Mouse (Mus musculus) cerebellum, adult (tissue): Measurements from ENCODE around the gene Srp68.
"Not testable (repeated sequence)": the region's sequence is repeated elsewhere in the genome, so short reads cannot be mapped to it uniquely, and the experiment has no call there.

ENCODE experiments used
- ATAC-seq: cut with Nextera tagmentation; 2 replicates; pipeline ENCODE4 v1.9.2; 2017; ENCODE audit warnings: mild to moderate bottlenecking, moderate library complexity, mixed read lengths; ENCODE audit not compliant: insufficient number of reproducible peaks, low FRiP score, low TSS enrichment

Srp68 gene

GRCm38 (mm10) chr11:116285770-116286191 lies 11.8 kb upstream of the Srp68 start:
- no peak for ATAC-seq

GRCm38 (mm10) chr11:116283982-116284381 lies 10.0 kb upstream of the Srp68 start:
- ATAC-seq: no peak

- no peak for ATAC-seq
These were observed 9.0 kb upstream of the Srp68 start for GRCm38 (mm10) chr11:116282912-116283521.

GRCm38 (mm10) chr11:116282089-116282488 lies 8.1 kb upstream of the Srp68 start:
- ATAC-seq: no peak

GRCm38 (mm10) chr11:116281671-116282070 lies 7.7 kb upstream of the Srp68 start:
- ATAC-seq: no peak

GRCm38 (mm10) chr11:116280751-116281663 lies 7.0 kb upstream of the Srp68 start, which contains the start of gene Galr2:
TSS of gene Galr2 (plus strand) at chr11:116280939.
- no peak for ATAC-seq

GRCm38 (mm10) chr11:116277184-116277583 lies 3.2 kb upstream of the Srp68 start:
- not testable (repeated sequence) for ATAC-seq

- no peak for ATAC-seq
These were observed 460 bp downstream of the Srp68 start for GRCm38 (mm10) chr11:116273469-116274044.

GRCm38 (mm10) chr11:116272589-116273468 lies 1.2 kb downstream of the Srp68 start:
- no peak for ATAC-seq

GRCm38 (mm10) chr11:116269560-116269959 lies 4.5 kb downstream of the Srp68 start:
- no peak for ATAC-seq

- ATAC-seq: no peak
These were observed 5.7 kb downstream of the Srp68 start for GRCm38 (mm10) chr11:116268313-116268712.

GRCm38 (mm10) chr11:116267637-116268036 lies 6.4 kb downstream of the Srp68 start:
- ATAC-seq: no peak

- no peak for ATAC-seq
These were observed 8.2 kb downstream of the Srp68 start for GRCm38 (mm10) chr11:116265850-116266249.

- no peak for ATAC-seq
These were observed 8.7 kb downstream of the Srp68 start for GRCm38 (mm10) chr11:116265352-116265751.

GRCm38 (mm10) chr11:116260259-116260658 lies 13.8 kb downstream of the Srp68 start:
- no peak for ATAC-seq

- ATAC-seq: no peak
These were observed 14.6 kb downstream of the Srp68 start for GRCm38 (mm10) chr11:116259461-116259860.

- no peak for ATAC-seq
These were observed 17.9 kb downstream of the Srp68 start for GRCm38 (mm10) chr11:116255982-116256675.

- no peak for ATAC-seq
These were observed 18.7 kb downstream of the Srp68 start for GRCm38 (mm10) chr11:116255090-116255981.

- no peak for ATAC-seq
These were observed 19.4 kb downstream of the Srp68 start for GRCm38 (mm10) chr11:116254627-116255026.
